Mouse (Mus musculus): ENCODE results near the gene Gdf2. TPM values are rescaled to one million over a fixed set of nuclear protein-coding genes. Genes with fewer than 3 reads are reported as not detected.

Gene Gdf2
- not detected for total RNA-seq (2021)
- long read RNA-seq, experiment 1, result 0 reads
- long read RNA-seq, experiment 2, result 0 reads

DNA sequence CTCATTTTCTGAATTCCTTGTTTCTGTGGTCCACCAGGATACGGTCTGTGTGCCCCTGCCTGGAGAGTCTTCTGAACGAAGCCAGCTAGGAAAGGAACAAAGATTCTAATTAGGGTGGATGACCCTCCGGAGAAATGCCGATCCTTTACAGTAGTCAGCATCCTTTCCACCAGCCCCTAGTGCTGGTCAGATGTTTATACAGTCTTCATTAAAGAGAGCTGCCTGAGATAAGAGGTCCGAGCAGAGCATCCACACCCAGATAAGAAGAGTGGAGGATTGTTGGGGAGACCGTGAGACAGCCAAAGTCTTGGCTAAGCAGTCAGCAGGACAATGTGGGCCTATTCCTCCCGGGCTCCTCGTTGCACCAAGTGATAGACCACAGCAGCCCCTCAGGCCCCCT is at the start of gene Gdf2:
Gene Gdf2 (plus strand): TSS at position 301 of the 400 bp plus-strand sequence.
- no peak for DNase-seq (ENCODE audit: low spot score in 2 of 2)
- H3K27ac ChIP-seq, result no peak within 1 kb of the TSS
- H3K4me3 ChIP-seq, result no peak within 1 kb of the TSS
- TF ChIP-seq CTCF (conservative IDR thresholded peaks at IDR 0.05), result no peak

DNA sequence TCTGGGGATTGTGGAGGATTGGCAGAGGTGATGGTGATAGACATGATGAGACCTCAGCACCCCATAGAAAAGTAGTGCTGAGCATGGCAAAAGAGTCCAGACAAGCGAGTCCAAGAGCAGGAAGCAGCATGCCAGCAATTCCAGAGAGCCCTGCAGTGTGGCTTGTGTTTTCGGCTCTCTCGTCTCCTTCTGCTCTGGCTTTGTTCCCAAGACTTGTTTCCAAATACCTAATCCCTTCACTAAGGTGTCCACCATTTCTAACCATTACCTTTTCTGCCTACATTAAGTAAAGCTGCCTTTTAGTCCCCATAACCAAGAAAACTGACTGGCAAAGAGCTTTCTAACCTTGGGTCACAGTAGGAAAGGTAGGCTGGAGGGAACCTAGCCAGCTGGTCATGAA is 49.3 kb upstream of the Gdf2 start:
- no peak for TF ChIP-seq CTCF (conservative IDR thresholded peaks at IDR 0.05)
- Histone ChIP-seq H3K4me3 (no peak overlapping the region), H3K27ac (no peak overlapping the region)
- no peak for DNase-seq (ENCODE audit: low spot score in 2 of 2)

DNA sequence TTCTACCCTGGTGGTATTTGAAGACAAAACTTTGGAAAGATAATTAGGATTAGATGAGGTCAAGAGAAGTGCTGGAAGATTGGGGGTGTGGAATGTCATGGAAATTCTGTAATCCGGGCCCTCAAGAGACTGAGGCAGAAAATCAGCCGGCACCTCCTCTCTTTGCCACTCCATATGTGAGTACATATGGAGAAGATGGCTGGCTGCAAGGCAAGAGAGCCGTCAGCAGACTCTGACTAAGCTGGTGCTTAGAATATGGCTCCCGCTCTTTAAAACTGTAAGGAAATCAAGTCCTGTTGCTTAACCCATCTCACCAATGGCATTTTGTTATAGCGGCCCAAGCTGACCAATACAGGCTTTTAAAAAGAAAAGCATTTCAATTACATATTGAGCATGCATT is 45.1 kb upstream of the Gdf2 start:
- Histone ChIP-seq H3K4me3 (no peak overlapping the region), H3K27ac (no peak overlapping the region)
- no peak for TF ChIP-seq CTCF (conservative IDR thresholded peaks at IDR 0.05)
- DNase-seq (ENCODE audit: low spot score in 2 of 2), result peak in 1 of 2 experiments; percentile 32

DNA sequence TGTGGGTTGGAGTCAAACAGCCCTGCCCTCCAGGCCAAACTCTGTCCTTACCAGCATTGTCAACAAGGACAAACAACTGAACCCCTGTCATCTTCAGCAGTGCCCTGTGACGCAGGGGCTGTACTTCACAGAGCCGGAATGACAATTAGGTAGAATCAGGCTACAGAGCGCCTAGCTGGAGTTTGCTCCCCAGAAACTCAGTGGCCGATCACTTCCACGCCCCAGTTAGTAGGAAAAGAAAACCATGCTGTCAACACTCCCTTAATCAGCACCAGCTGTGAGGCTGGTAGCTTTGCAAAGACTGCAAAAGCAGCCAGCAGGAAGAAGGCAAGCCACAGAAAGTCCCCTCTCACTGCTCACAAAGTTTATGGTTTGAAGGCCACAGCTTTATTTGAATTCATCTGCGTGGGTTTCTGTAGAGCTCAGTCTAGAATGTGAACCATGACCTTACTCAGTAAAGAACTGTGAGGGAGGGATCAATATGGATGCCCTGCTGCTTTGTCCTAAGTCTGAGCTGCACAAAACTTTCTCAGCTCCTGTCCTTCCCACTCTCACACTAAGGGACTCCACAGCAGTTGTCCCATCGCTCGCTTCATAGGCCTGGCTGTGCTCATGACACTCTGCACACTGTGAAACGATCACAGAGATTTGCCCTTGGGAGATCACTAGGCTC is 44.1 kb upstream of the Gdf2 start:
- Histone ChIP-seq H3K27ac (peak overlapping the region; percentile 58), H3K4me3 (no peak overlapping the region)
- DNase-seq (ENCODE audit: low spot score in 2 of 2), result no peak
- TF ChIP-seq CTCF (conservative IDR thresholded peaks at IDR 0.05), result no peak

DNA sequence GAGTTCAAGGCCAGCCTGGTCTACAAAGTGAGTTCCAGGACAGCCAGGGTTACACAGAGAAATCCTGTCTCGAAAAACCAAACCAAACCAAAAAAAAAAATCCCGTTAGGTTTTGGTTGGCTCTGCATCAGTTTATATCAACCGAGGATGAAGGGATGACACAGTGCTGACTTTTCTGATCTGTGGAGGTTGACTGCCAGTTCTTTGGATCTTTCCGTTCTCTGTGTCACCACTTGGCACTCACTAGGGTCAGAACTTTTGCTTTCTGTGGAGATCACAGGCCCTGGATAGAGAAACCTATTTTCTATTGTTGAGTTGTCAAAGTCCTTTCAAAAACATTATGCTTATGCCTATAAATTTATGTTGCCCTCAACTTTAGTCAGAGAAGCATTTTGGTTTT is 38.1 kb upstream of the Gdf2 start:
- H3K4me3 ChIP-seq, result no peak overlapping the region
- no peak for TF ChIP-seq CTCF (conservative IDR thresholded peaks at IDR 0.05)
- H3K27ac ChIP-seq, result no peak overlapping the region
- DNase-seq (ENCODE audit: low spot score in 2 of 2), result no peak

DNA sequence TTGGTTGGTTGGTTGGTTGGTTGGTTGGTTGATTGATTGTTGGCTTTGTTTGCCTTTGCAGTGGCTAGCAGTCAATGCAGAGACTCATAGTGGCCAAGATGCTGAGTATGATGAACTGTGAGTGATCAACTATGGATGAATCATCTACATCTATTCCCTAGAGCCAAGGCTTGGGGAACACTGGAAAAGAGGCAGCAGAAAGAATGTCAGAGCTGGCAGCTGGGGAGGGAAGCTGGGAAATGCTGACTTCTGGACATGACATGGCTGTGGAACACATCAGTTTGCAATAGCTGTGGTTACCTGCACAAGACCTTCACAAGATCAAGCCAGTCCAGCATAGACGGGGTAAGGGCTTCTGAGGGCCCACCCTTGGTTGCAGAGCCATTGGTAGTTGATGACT is 37.6 kb upstream of the Gdf2 start:
- no peak for DNase-seq (ENCODE audit: low spot score in 2 of 2)
- no peak overlapping the region for H3K27ac ChIP-seq
- TF ChIP-seq CTCF (conservative IDR thresholded peaks at IDR 0.05), result no peak
- no peak overlapping the region for H3K4me3 ChIP-seq

DNA sequence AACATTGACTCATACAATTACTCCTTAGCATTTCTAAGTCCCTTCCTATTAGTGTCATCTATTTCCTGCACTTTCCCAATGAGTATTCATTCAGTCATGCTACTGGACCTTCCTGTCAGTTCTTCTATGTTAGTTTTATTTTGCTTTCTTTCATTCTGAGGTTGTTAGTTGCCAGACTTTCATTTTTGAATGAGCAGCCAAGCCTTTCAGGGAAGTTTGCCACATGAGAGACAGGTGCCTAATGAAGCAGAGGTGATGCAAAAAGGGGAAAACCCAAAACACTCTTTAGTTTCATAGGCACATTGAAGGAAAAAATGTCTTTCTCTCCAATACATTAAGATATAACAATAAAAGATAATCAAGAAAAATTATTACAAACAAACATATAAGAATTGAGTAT is 36.0 kb upstream of the Gdf2 start:
- no peak for TF ChIP-seq CTCF (conservative IDR thresholded peaks at IDR 0.05)
- DNase-seq (ENCODE audit: low spot score in 2 of 2), result no peak
- Histone ChIP-seq H3K4me3 (no peak overlapping the region), H3K27ac (no peak overlapping the region)

DNA sequence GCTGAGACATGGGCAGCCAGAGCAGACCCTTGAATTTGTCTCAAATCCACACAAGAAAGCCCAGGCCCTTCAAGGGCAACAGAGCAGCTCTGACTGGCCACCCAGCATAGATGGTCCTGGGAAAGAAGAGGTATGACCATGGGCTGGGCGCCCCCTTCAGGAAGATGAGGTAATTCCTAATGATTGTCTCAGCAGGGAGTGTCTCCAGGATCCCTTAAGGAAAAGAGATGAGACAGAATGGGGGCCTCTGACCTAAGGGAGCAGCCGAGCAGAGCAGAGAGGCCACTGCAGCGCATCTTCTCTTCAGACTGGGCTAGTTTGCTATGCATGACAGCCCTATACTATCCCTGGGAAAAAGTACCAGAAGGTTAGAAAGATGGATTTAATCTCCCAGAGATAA is 27.1 kb upstream of the Gdf2 start:
- peak; percentile 80 for TF ChIP-seq CTCF (conservative IDR thresholded peaks at IDR 0.05)
- Histone ChIP-seq H3K4me3 (no peak overlapping the region), H3K27ac (no peak overlapping the region)
- DNase-seq (ENCODE audit: low spot score in 2 of 2), result peak in 1 of 2 experiments; percentile 53

DNA sequence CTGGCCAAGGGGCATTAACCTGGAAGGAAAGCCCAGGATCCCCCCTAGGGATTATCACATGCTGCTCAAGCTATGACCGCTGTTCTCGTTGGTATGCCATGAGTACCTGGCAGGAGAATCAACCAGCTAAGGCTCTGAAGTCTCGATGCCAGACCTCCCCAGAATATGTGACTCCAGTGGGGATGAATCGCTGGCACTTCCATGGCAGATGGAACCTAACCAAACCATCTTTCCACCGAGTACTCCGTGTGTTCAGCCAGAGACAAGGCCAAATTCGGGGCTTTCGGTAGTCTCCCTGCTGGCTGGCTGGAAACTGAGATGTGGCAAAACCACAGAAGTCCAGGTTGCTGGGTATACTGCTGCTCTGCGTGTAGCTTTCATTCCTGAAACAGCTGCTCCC is 26.6 kb upstream of the Gdf2 start:
- no peak overlapping the region for H3K27ac ChIP-seq
- no peak overlapping the region for H3K4me3 ChIP-seq
- TF ChIP-seq CTCF (conservative IDR thresholded peaks at IDR 0.05), result no peak
- no peak for DNase-seq (ENCODE audit: low spot score in 2 of 2)

DNA sequence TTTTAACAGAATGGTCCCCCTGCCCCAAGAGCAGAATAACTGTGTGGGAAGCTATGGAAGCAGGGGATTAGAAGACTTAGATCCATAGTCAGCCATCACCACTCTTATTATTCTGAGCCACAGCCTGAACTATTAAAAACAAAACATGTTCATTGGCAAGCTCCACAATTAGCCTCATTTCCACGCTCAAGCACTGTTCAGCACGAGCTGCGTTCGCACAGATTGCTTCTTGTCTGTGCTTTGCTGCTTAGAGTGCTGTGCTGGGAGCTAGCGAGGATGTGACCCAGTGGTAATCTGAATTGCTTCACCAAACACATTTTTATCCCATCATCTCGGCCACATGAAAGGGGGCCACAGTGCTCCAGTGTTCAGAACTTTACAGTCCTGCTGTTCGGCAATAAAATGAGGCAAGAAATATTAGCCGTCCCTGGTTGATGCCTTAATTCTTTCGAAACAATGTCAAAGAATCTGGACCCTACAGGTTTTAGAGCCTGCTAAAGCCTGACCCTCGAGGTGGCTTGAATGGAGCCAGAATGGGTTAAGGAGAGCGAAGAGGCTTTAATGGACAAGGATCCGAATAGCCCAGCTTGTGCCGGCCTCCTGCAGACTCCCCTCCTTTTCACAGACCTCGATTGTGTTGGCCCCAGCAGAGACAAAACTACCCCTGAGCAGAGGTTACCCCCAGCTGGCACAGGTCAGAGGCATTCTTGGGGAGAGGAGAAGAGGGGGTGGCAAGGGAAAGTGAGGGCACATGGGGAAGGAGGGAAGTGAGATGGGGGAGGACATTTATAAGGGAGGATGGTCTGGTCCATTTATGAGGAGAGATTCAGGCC is 19.9 kb upstream of the Gdf2 start:
- TF ChIP-seq CTCF (conservative IDR thresholded peaks at IDR 0.05), result no peak
- DNase-seq (ENCODE audit: low spot score in 2 of 2), result peak; percentile 58 to 78
- Histone ChIP-seq H3K4me3 (no peak overlapping the region; the same call in 1 of the 2 replicates), H3K27ac (peak overlapping the region; percentile 85)

DNA sequence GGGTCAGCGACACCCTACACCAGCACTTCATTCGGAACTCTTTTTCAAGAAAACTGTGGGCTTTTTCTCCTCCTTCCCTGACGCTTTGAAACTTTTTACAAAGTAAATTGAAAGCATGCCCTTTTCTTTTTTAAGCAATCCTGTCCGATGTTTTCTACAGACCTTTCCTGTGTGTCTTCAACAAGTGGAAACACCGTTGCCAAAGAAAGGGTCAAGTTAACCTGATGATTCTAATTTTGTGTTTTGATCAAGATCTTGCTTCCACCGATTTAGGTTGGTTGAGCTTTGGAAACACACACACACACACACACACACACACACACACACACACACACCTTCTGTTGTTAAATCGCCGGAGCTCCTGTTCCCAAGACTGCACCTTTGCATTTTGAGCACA is 18.1 kb upstream of the Gdf2 start:
- TF ChIP-seq CTCF (conservative IDR thresholded peaks at IDR 0.05), result no peak
- H3K4me3 ChIP-seq, result peak overlapping the region; percentile 61
- DNase-seq (ENCODE audit: low spot score in 2 of 2), result no peak
- peak overlapping the region; percentile 74; the same call in 1 of the 2 replicates for H3K27ac ChIP-seq

DNA sequence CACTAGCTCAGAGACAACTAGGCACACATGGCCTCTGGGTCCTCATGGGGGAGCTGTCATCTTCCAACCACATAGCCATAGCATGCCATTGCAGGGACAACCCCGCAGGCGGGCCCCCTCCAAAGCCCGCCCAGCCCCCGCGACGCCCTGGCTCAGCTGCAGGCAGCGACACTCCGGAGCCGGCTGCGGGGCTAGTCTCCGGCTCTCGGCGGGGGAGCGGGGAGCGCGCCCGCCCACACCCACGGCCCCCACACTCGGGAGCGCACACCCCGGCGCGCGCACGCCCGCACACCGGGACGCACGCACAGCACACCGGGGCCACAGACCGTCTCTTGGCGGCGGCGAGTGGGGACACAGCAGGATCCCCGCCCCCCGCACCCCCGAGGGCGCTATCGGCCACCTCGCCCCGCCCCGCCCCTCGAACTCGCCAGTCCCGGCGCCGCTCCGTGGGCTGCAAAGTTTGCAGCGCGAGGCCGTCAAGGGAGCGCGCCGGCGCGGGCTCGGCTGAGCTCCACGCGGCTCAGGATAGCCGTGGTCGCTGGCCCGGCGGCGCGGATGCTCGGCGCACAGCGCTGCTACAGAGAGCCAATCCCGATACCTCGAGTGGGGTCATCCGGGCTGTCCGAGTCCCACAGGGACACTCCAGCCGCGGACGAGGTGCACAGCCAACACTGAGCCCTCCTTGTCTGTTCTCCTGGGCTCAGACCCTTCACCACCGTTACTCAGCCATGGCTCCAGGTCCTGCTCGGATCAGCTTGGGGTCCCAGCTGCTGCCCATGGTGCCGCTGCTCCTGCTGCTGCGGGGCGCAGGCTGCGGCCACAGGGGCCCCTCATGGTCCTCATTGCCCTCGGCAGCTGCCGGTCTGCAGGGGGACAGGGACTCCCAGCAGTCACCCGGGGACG is 17.4 kb upstream of the Gdf2 start, which contains the start of gene Gdf10:
Gene Gdf10 (plus strand): TSS at position 420 of the 903 bp plus-strand sequence.
- DNase-seq (ENCODE audit: low spot score in 2 of 2), result peak; percentile 24 to 49
- TF ChIP-seq CTCF (conservative IDR thresholded peaks at IDR 0.05), result peak; percentile 37
- H3K4me3 ChIP-seq, result peak within 1 kb of the TSS; percentile 61
- peak within 1 kb of the TSS; percentile 74 for H3K27ac ChIP-seq

DNA sequence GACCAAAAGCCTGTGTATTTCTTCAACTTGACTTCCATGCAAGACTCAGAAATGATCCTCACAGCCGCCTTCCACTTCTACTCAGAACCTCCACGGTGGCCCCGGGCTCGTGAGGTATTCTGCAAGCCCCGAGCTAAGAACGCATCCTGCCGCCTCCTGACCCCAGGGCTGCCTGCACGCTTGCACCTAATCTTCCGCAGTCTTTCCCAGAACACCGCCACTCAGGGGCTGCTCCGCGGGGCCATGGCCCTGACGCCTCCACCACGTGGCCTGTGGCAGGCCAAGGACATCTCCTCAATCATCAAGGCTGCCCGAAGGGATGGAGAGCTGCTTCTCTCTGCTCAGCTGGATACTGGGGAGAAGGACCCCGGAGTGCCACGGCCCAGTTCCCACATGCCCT is 9.0 kb upstream of the Gdf2 start:
- no peak overlapping the region for H3K27ac ChIP-seq
- no peak for TF ChIP-seq CTCF (conservative IDR thresholded peaks at IDR 0.05)
- no peak overlapping the region for H3K4me3 ChIP-seq

More for the DNA sequence above, 9.0 kb upstream of the Gdf2 start:
- no peak for DNase-seq (ENCODE audit: low spot score in 2 of 2)

Measured in layer of hippocampus, adult 2 months (tissue).